Mouse (Mus musculus): ENCODE results near the gene Gm20835. TPM values are rescaled to one million over a fixed set of nuclear protein-coding genes. Genes with fewer than 3 reads are reported as not detected.
"Not testable (repeated sequence)": the region's sequence is repeated elsewhere in the genome, so short reads cannot be mapped to it uniquely, and the experiment has no call there.

Gene Gm20835
- not detected for total RNA-seq (2021)
- long read RNA-seq, experiment 1, result 0 reads
- long read RNA-seq, experiment 2, result 0 reads

DNA sequence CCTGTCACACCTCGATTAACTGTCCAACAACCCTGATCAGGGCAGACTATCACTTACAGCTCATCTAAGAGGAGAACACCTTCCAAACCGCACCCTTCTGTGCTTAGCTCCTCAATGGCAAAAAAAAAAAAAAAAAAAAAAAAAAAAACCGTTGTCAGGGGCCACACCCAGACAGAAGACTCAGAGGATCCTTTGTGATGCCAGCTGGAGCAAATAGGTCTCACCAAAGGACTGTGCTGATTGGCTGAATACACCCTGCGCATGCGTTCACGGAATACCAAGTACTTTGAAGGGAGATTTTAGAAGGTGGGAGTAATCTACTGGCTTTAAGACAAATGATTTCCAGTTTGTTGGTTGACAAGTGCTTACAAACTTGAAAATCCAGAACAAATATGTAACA is at the start of gene Gm20835:
Gm20835 (minus strand) TSS at position 101 of the 400 bp plus-strand sequence.
- DNase-seq (ENCODE audit: low spot score in 2 of 2), result not testable (repeated sequence)

Data from adrenal gland, adult 18-20 months (tissue).